Mouse (Mus musculus) lung, postnatal 0 days (tissue): ENCODE measurements around the gene Ryr3.

Experiments
- CTCF ChIP-seq: IDR thresholded peaks from 2 replicates; pipeline ENCODE4 v1.5.1; 2016; ENCODE audit warnings: antibody characterized with exemption, mild to moderate bottlenecking
- EP300 ChIP-seq: IDR thresholded peaks from 2 replicates; pipeline ENCODE4 v1.6.1; 2016; ENCODE audit warnings: antibody characterized with exemption, mild to moderate bottlenecking, control low read depth

DNA sequence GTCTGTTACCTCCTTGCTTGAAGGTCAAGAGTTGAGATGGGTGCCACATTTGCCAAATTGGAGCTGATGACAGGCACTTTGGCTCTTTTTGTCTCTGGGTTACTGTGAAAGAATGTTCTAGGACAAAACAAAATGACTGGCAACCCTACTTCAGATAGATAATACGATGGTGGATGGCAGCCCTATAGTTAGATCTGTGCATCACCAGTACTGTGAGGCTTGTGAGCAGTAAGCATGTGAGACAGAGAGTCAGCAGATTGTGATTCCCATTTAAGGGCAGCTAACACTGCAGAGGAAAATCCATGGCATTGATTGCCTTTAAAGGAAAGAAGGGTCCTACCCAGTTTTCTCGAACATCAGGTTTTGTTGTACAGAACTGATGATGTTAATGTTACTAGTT is 180.3 kb downstream of the Ryr3 start:
- TF ChIP-seq CTCF, result no peak
- TF ChIP-seq EP300, result no peak
